In genomic region chr6:117021851-117022250, GRCm38 (mm10) we compare ENCODE assay signal across 26 mouse cellular contexts.
DNase-seq lines count a peak whose midpoint lies in the region; ATAC-seq and TF ChIP-seq lines count a peak whose summit lies in the region.
"Had no signal": no experiment of that assay in that cellular context is flagged by ENCODE, and none has a peak within 500 bp of the region (broad histone marks: within the 10 kb centered on the region; RNA-seq: fewer than 3 reads in every experiment).

No protein-coding gene starts in this region.

- no peaks in the 10 kb centered on the region for H3K36me3 ChIP-seq in hindbrain, embryonic 10.5 days
- H3K36me3 ChIP-seq in hindbrain, embryonic 14.5 days (replicated peaks; ENCODE audit: control insufficient read depth, insufficient read depth) = no peaks in the 10 kb centered on the region
- no peaks in the 10 kb centered on the region for H3K36me3 ChIP-seq in lung, postnatal 0 days (ENCODE audit: insufficient read depth, low read length)
- no peaks in the 10 kb centered on the region for H3K36me3 ChIP-seq in kidney, postnatal 0 days (ENCODE audit: insufficient read depth, low read length)
- H3K36me3 ChIP-seq: embryonic facial prominence, embryonic 15.5 days; forebrain, embryonic 15.5 days; heart, embryonic 12.5 days; limb, embryonic 15.5 days; midbrain, embryonic 15.5 days; neural tube, embryonic 13.5 days; stomach, embryonic 15.5 days had no signal

- no peak overlapping the region for H3K27ac ChIP-seq in hindbrain, embryonic 10.5 days
- no peak overlapping the region for H3K27ac ChIP-seq in hindbrain, embryonic 14.5 days
- H3K27ac ChIP-seq in lung, postnatal 0 days (ENCODE audit: low read length) = no peak overlapping the region
- no peak overlapping the region for H3K27ac ChIP-seq in kidney, postnatal 0 days
- H3K27ac ChIP-seq: embryonic facial prominence, embryonic 15.5 days; forebrain, embryonic 15.5 days; limb, embryonic 15.5 days; liver, embryonic 14.5 days; midbrain, embryonic 15.5 days; neural tube, embryonic 13.5 days; stomach, embryonic 15.5 days had no signal

- TF ChIP-seq EP300 in lung, postnatal 0 days (IDR thresholded peaks at IDR 0.05) = no peak

- WGBS in hindbrain, embryonic 10.5 days = 59% methylated on average over 10 of the region's 10 CpGs
- 70% methylated on average over 10 of the region's 10 CpGs for WGBS in hindbrain, embryonic 14.5 days
- 26% methylated on average over 10 of the region's 10 CpGs for WGBS in lung, postnatal 0 days
- 31% methylated on average over 10 of the region's 10 CpGs for WGBS in kidney, postnatal 0 days

- no peak overlapping the region for H3K4me2 ChIP-seq in hindbrain, embryonic 14.5 days (replicated peaks)
- no peak overlapping the region for H3K4me2 ChIP-seq in lung, postnatal 0 days (replicated peaks; ENCODE audit: low read depth, low read length)
- no peak overlapping the region for H3K4me2 ChIP-seq in kidney, postnatal 0 days (ENCODE audit: low read length)
- H3K4me2 ChIP-seq: embryonic facial prominence, embryonic 15.5 days; forebrain, embryonic 15.5 days; heart, embryonic 12.5 days; limb, embryonic 15.5 days; midbrain, embryonic 15.5 days; neural tube, embryonic 13.5 days; stomach, embryonic 15.5 days had no signal

- H3K4me1 ChIP-seq in hindbrain, embryonic 10.5 days (replicated peaks) = 0 out of 2 replicates have a peak, but pooled peaks cover 2% of the 10 kb centered on the region
- no peaks in the 10 kb centered on the region for H3K4me1 ChIP-seq in hindbrain, embryonic 14.5 days (replicated peaks; ENCODE audit: control insufficient read depth, insufficient read depth, low read length)
- H3K4me1 ChIP-seq in lung, postnatal 0 days (ENCODE audit: insufficient read depth, low read depth, low read length) = no peaks in the 10 kb centered on the region
- H3K4me1 ChIP-seq in kidney, postnatal 0 days (replicated peaks; ENCODE audit: insufficient read depth, low read length) = no peaks in the 10 kb centered on the region
- H3K4me1 ChIP-seq: embryonic facial prominence, embryonic 15.5 days; forebrain, embryonic 15.5 days; heart, embryonic 12.5 days; limb, embryonic 15.5 days; midbrain, embryonic 15.5 days; neural tube, embryonic 13.5 days; stomach, embryonic 15.5 days had no signal

- TF ChIP-seq CTCF in lung, postnatal 0 days (IDR thresholded peaks at IDR 0.05) = no peak
- no peak for TF ChIP-seq CTCF in kidney, postnatal 0 days (IDR thresholded peaks at IDR 0.05; ENCODE audit: low read depth)

- H3K9me3 ChIP-seq in hindbrain, embryonic 10.5 days = no peaks in the 10 kb centered on the region
- H3K9me3 ChIP-seq in hindbrain, embryonic 14.5 days (ENCODE audit: control insufficient read depth, low read length) = no peaks in the 10 kb centered on the region
- H3K9me3 ChIP-seq in lung, postnatal 0 days (ENCODE audit: low read length) = no peaks in the 10 kb centered on the region
- H3K9me3 ChIP-seq in kidney, postnatal 0 days (replicated peaks; ENCODE audit: low read length) = no peaks in the 10 kb centered on the region
- H3K9me3 ChIP-seq: embryonic facial prominence, embryonic 15.5 days; forebrain, embryonic 15.5 days; heart, embryonic 12.5 days; limb, embryonic 15.5 days; midbrain, embryonic 15.5 days; neural tube, embryonic 13.5 days; stomach, embryonic 15.5 days had no signal

- no peak for ATAC-seq in hindbrain, embryonic 14.5 days (ENCODE audit: low FRiP score)
- no peak for ATAC-seq in lung, postnatal 0 days
- ATAC-seq in kidney, postnatal 0 days (replicated peaks; ENCODE audit: low FRiP score, low read depth) = no peak; the same call in 1 of the 2 replicates
- ATAC-seq: forebrain, embryonic 15.5 days; intestine, postnatal 0 days; midbrain, embryonic 15.5 days had no signal

- no peaks in the 10 kb centered on the region for H3K27me3 ChIP-seq in hindbrain, embryonic 10.5 days (ENCODE audit: insufficient read depth, poor library complexity, severe bottlenecking)
- no peaks in the 10 kb centered on the region for H3K27me3 ChIP-seq in hindbrain, embryonic 14.5 days (ENCODE audit: control insufficient read depth, insufficient read depth, low read length)
- H3K27me3 ChIP-seq in lung, postnatal 0 days (replicated peaks; ENCODE audit: insufficient read depth, low read length) = no peaks in the 10 kb centered on the region
- no peaks in the 10 kb centered on the region for H3K27me3 ChIP-seq in kidney, postnatal 0 days (ENCODE audit: insufficient read depth, low read length)
- H3K27me3 ChIP-seq: embryonic facial prominence, embryonic 15.5 days; forebrain, embryonic 15.5 days; limb, embryonic 15.5 days; midbrain, embryonic 15.5 days; neural tube, embryonic 13.5 days; stomach, embryonic 15.5 days had no signal

- H3K4me3 ChIP-seq in hindbrain, embryonic 10.5 days = no peak overlapping the region
- H3K4me3 ChIP-seq in hindbrain, embryonic 14.5 days (replicated peaks; ENCODE audit: low read length) = no peak overlapping the region
- no peak overlapping the region for H3K4me3 ChIP-seq in lung, postnatal 0 days (ENCODE audit: low read depth, low read length)
- no peak overlapping the region for H3K4me3 ChIP-seq in kidney, postnatal 0 days (replicated peaks; ENCODE audit: low read depth, low read length)
- H3K4me3 ChIP-seq: embryonic facial prominence, embryonic 15.5 days; forebrain, embryonic 15.5 days; heart, embryonic 12.5 days; limb, embryonic 15.5 days; midbrain, embryonic 15.5 days; neural tube, embryonic 13.5 days; stomach, embryonic 15.5 days had no signal

- no peak overlapping the region for H3K9ac ChIP-seq in hindbrain, embryonic 14.5 days
- no peak overlapping the region for H3K9ac ChIP-seq in lung, postnatal 0 days (replicated peaks; ENCODE audit: low read depth)
- no peak overlapping the region for H3K9ac ChIP-seq in kidney, postnatal 0 days (ENCODE audit: low read depth, low read length)
- H3K9ac ChIP-seq: embryonic facial prominence, embryonic 15.5 days; forebrain, embryonic 15.5 days; heart, embryonic 12.5 days; limb, embryonic 15.5 days; liver, embryonic 14.5 days; midbrain, embryonic 15.5 days; neural tube, embryonic 13.5 days; stomach, embryonic 15.5 days had no signal

- DNase-seq in hindbrain, embryonic 10.5 days (ENCODE audit: low spot score) = peak; percentile 18
- no peak for DNase-seq in hindbrain, embryonic 14.5 days (ENCODE audit: low spot score)
- DNase-seq in lung, postnatal 4 days = peak; percentile 4 to 30
- DNase-seq in lung, postnatal 0 days (ENCODE audit: low spot score) = no peak
- DNase-seq in kidney, postnatal 0 days (ENCODE audit: low spot score) = peak; percentile 25
- DNase-seq in mesoderm, embryonic 11.5 days (ENCODE audit: low read depth, low spot score) = peak; percentile 12
- no peak for DNase-seq in heart, adult 9 months (ENCODE audit: low spot score in 2 of 2)
- DNase-seq in left cerebral cortex, adult 8-10 months (ENCODE audit: low spot score in 2 of 2) = no peak
- DNase-seq: adrenal gland, postnatal 14 days; cerebellum, adult 9-11 months; gastrocnemius, postnatal 10 days; heart, adult 11 months; heart, postnatal 10 days; layer of hippocampus, adult 9-11 months; left cerebral cortex, postnatal 4 days; right cerebral cortex, postnatal 4 days; thymus, postnatal 25 days had no signal

Comparison
In these comparisons a context has a peak if more than half of its experiments do, and no peak if none do; other contexts are left out.
1. DNase-seq: peak in hindbrain, embryonic 10.5 days (single experiment), lung, postnatal 4 days (2 of 2), kidney, postnatal 0 days (single experiment) and mesoderm, embryonic 11.5 days (single experiment); none in hindbrain, embryonic 14.5 days (single experiment), lung, postnatal 0 days (single experiment), heart, adult 9 months (0 of 2) and left cerebral cortex, adult 8-10 months (0 of 2).